7 mouse cellular contexts compared by ENCODE assay signal in the genomic region with DNA sequence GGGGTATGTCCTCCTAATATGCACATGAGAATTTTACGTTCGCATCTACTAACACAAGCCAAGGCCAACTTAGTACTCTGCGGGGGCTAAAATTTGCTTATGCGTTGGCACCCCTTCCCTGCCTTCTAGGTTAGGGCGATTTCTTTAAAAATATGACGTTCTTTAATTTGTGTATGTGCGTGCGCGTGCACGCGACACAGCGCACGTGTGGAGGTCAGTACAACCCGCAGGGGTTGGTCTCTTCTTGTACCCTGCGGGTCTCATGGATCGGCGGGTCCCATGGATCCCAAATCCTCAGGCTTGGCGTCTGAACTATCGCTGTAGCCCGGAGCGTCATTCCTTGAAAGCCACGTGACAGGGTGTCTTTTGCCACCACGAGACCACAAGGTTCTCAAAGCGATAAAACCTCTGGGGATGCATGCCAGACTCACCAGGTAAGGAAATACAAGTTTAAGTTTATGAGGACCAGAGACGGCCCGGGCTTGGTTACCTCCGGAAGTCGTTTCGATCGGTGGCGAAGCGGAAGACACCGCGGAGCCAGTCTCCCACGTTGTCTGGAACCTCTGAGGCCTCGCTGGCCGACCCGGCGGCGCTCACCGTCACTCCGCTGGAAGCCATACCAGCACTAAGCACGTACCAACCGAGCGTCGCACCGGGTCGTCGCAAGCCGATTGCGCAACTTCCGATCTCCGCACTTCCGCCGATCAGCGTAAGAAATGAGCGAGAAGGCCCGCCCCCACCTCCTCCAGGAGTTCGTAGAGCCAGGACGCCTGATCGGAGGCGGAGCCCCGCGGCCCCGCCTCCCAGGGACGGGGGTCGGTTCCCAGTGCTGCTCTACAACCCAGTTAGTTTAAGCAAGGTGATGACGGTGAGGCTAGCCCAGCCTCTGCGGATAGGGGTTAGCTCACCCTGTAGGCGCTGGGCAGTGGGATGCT. TPM values are rescaled to one million over a fixed set of nuclear protein-coding genes. Genes with fewer than 3 reads are reported as not detected.
A peak's percentile ranks its signal among the peaks of the same experiment; 100 is the strongest.
DNase-seq lines count a peak whose midpoint lies in the region; ATAC-seq lines count a peak whose summit lies in the region.

No protein-coding gene starts in this region.

- H3K4me1 ChIP-seq in embryonic facial prominence, embryonic 12.5 days = peaks cover 14% of the 10 kb centered on the region
- peaks cover 10% of the 10 kb centered on the region; the same call in 1 of the 2 replicates for H3K4me1 ChIP-seq in limb, embryonic 11.5 days (ENCODE audit: control insufficient read depth, insufficient read depth, low read length)
- peaks cover 15% of the 10 kb centered on the region for H3K4me1 ChIP-seq in midbrain, embryonic 14.5 days (ENCODE audit: control insufficient read depth, insufficient read depth, low read length)

- peak; percentile 94 for DNase-seq in adrenal gland, postnatal 25 days
- peak; percentile 99 for DNase-seq in heart, adult 11 months
- DNase-seq in kidney, adult 18-20 months = peak; percentile 95
- DNase-seq in limb, embryonic 11.5 days (ENCODE audit: low spot score) = peak; percentile 94
- peak; percentile 99 for DNase-seq in midbrain, embryonic 14.5 days
- peak; percentile 86 to 91 for DNase-seq in spleen, adult 18-20 months

- H3K9ac ChIP-seq in embryonic facial prominence, embryonic 12.5 days = peak overlapping the region; percentile 77
- peak overlapping the region; percentile 81 for H3K9ac ChIP-seq in limb, embryonic 11.5 days (ENCODE audit: low read length)
- H3K9ac ChIP-seq in midbrain, embryonic 14.5 days (replicated peaks; ENCODE audit: low read length) = peak overlapping the region; percentile 83

- H3K36me3 ChIP-seq in embryonic facial prominence, embryonic 12.5 days = peaks cover 29% of the 10 kb centered on the region
- 0 out of 2 replicates have a peak, but pooled peaks cover 4% of the 10 kb centered on the region for H3K36me3 ChIP-seq in limb, embryonic 11.5 days (ENCODE audit: control insufficient read depth, insufficient read depth, low read length)
- peaks cover 38% of the 10 kb centered on the region for H3K36me3 ChIP-seq in midbrain, embryonic 14.5 days (ENCODE audit: control insufficient read depth, insufficient read depth, low read length)

- peak; percentile 87 for ATAC-seq in embryonic facial prominence, embryonic 12.5 days (ENCODE audit: insufficient number of reproducible peaks, insufficient read depth, low FRiP score, low TSS enrichment)
- peak; percentile 87 for ATAC-seq in limb, embryonic 11.5 days (ENCODE audit: insufficient number of reproducible peaks, low FRiP score, low TSS enrichment, low read depth)
- ATAC-seq in midbrain, embryonic 14.5 days (ENCODE audit: low FRiP score, low TSS enrichment) = peak; percentile 92

- H3K27me3 ChIP-seq in embryonic facial prominence, embryonic 12.5 days = no peaks in the 10 kb centered on the region
- H3K27me3 ChIP-seq in limb, embryonic 11.5 days (ENCODE audit: control insufficient read depth, insufficient read depth, low read length) = no peaks in the 10 kb centered on the region
- no peaks in the 10 kb centered on the region for H3K27me3 ChIP-seq in midbrain, embryonic 14.5 days (ENCODE audit: control insufficient read depth, insufficient read depth, low read length)

- H3K4me2 ChIP-seq in embryonic facial prominence, embryonic 12.5 days (replicated peaks) = peak overlapping the region; percentile 90
- H3K4me2 ChIP-seq in limb, embryonic 11.5 days (ENCODE audit: low read depth, severe bottlenecking) = peak overlapping the region; percentile 95
- peak overlapping the region; percentile 84 for H3K4me2 ChIP-seq in midbrain, embryonic 14.5 days (ENCODE audit: low read length)

- H3K4me3 ChIP-seq in embryonic facial prominence, embryonic 12.5 days = peak overlapping the region; percentile 74
- peak overlapping the region; percentile 74 for H3K4me3 ChIP-seq in limb, embryonic 11.5 days (ENCODE audit: low read depth, low read length)
- H3K4me3 ChIP-seq in midbrain, embryonic 14.5 days (replicated peaks; ENCODE audit: low read depth, low read length) = peak overlapping the region; percentile 63

- H3K27ac ChIP-seq in embryonic facial prominence, embryonic 12.5 days = peak overlapping the region; percentile 86
- 0 out of 2 replicates have a peak overlapping the region, but pooled peaks have one; percentile 0 for H3K27ac ChIP-seq in limb, embryonic 11.5 days (replicated peaks; ENCODE audit: low read depth, low read length)
- peak overlapping the region; percentile 86 for H3K27ac ChIP-seq in midbrain, embryonic 14.5 days (replicated peaks; ENCODE audit: low read depth, low read length)

- under 1% methylated on average over 70 of the region's 70 CpGs for WGBS in embryonic facial prominence, embryonic 12.5 days
- WGBS in limb, embryonic 11.5 days = under 1% methylated on average over 70 of the region's 70 CpGs
- WGBS in midbrain, embryonic 14.5 days = 2% methylated on average over 70 of the region's 70 CpGs

- H3K9me3 ChIP-seq in embryonic facial prominence, embryonic 12.5 days = no peaks in the 10 kb centered on the region
- H3K9me3 ChIP-seq in limb, embryonic 11.5 days (ENCODE audit: control insufficient read depth, low read length) = no peaks in the 10 kb centered on the region
- no peaks in the 10 kb centered on the region for H3K9me3 ChIP-seq in midbrain, embryonic 14.5 days (ENCODE audit: control insufficient read depth, low read length)

RNA-seq across cellular contexts. Expression of gene Tomm6, which starts 0.5 kb away (rescaled TPM):
- total RNA-seq in adrenal gland, postnatal 25 days (2021) = 213 and 228 TPM in 2 replicates
- polyA plus RNA-seq in embryonic facial prominence, embryonic 12.5 days (2016; fragmentation: Nextera tagmentation; extraction: Ambion mirVana) = 397 and 414 TPM in 2 replicates
- polyA plus RNA-seq in limb, embryonic 11.5 days (2014; fragmentation: Nextera tagmentation; extraction: Ambion mirVana) = 404 and 441 TPM in 2 replicates
- 298 and 333 TPM in 2 replicates for polyA plus RNA-seq in midbrain, embryonic 14.5 days (2014; fragmentation: Nextera tagmentation; extraction: Ambion mirVana)

RNA-seq across cellular contexts. Expression of gene Frs3, which starts 1.2 kb away (rescaled TPM):
- 4.3 and 8.0 TPM in 2 replicates for total RNA-seq in adrenal gland, postnatal 25 days (2021)
- 7.3 and 8.0 TPM in 2 replicates for polyA plus RNA-seq in embryonic facial prominence, embryonic 12.5 days (2016; fragmentation: Nextera tagmentation; extraction: Ambion mirVana)
- 3.9 and 4.2 TPM in 2 replicates for polyA plus RNA-seq in limb, embryonic 11.5 days (2014; fragmentation: Nextera tagmentation; extraction: Ambion mirVana)
- 32.3 and 33.2 TPM in 2 replicates for polyA plus RNA-seq in midbrain, embryonic 14.5 days (2014; fragmentation: Nextera tagmentation; extraction: Ambion mirVana)

RNA-seq across cellular contexts. Expression of gene Gm21981, which starts 6.6 kb away (rescaled TPM):
- total RNA-seq in adrenal gland, postnatal 25 days (2021) = 0.91 TPM in 1 of 2 replicates, not detected in the other
- 0.27 and 0.31 TPM in 2 replicates for polyA plus RNA-seq in embryonic facial prominence, embryonic 12.5 days (2016; fragmentation: Nextera tagmentation; extraction: Ambion mirVana)
- polyA plus RNA-seq in limb, embryonic 11.5 days (2014; fragmentation: Nextera tagmentation; extraction: Ambion mirVana) = 0.95 and 1.3 TPM in 2 replicates
- polyA plus RNA-seq in midbrain, embryonic 14.5 days (2014; fragmentation: Nextera tagmentation; extraction: Ambion mirVana) = 5.4 and 7.2 TPM in 2 replicates

RNA-seq across cellular contexts. Expression of gene Prickle4, which starts 6.9 kb away (rescaled TPM):
- total RNA-seq in adrenal gland, postnatal 25 days (2021) = 1.7 and 4.3 TPM in 2 replicates
- polyA plus RNA-seq in embryonic facial prominence, embryonic 12.5 days (2016; fragmentation: Nextera tagmentation; extraction: Ambion mirVana) = 0.87 and 1.2 TPM in 2 replicates
- 1.8 and 2.6 TPM in 2 replicates for polyA plus RNA-seq in limb, embryonic 11.5 days (2014; fragmentation: Nextera tagmentation; extraction: Ambion mirVana)
- polyA plus RNA-seq in midbrain, embryonic 14.5 days (2014; fragmentation: Nextera tagmentation; extraction: Ambion mirVana) = 2.1 TPM in 1 of 2 replicates, not detected in the other

RNA-seq across cellular contexts. Expression of gene Pgc, which starts 39.0 kb away (rescaled TPM):
- total RNA-seq in adrenal gland, postnatal 25 days (2021) = not detected in 2 replicates
- polyA plus RNA-seq in embryonic facial prominence, embryonic 12.5 days (2016; fragmentation: Nextera tagmentation; extraction: Ambion mirVana) = not detected in 2 replicates
- polyA plus RNA-seq in limb, embryonic 11.5 days (2014; fragmentation: Nextera tagmentation; extraction: Ambion mirVana) = not detected in 2 replicates
- polyA plus RNA-seq in midbrain, embryonic 14.5 days (2014; fragmentation: Nextera tagmentation; extraction: Ambion mirVana) = not detected in 2 replicates

Comparison
In these comparisons a context has a peak if more than half of its experiments do, and no peak if none do; other contexts are left out.
1. Peak in every context shown above with its lines: DNase-seq, ATAC-seq, H3K4me3 ChIP-seq and H3K27ac ChIP-seq.
2. H3K27ac ChIP-seq: peak in every context shown above with its lines; median percentile 86 in embryonic facial prominence, embryonic 12.5 days; 86 in midbrain, embryonic 14.5 days; 0 in limb, embryonic 11.5 days.